Mouse (Mus musculus) lung, adult 18-20 months (tissue): ENCODE data around the gene Tmem186.

Experiments
- DNase-seq, 2 experiments: peaks; one replicate each; pipeline ENCODE4 v3.0.0; 2022; ENCODE audit warnings: mixed read lengths in 2 of 2

The Tmem186 gene

GRCm38 (mm10) chr16:8610397-8610796, 27.1 kb downstream of the Tmem186 start:
- no peak for DNase-seq

- DNase-seq = no peak
Measured at GRCm38 (mm10) chr16:8603789-8604188, 33.7 kb downstream of the Tmem186 start.

- no peak for DNase-seq
Measured at GRCm38 (mm10) chr16:8597516-8597915, 40.0 kb downstream of the Tmem186 start.

- DNase-seq = no peak
Measured at GRCm38 (mm10) chr16:8596336-8596735, 41.2 kb downstream of the Tmem186 start.

- no peak for DNase-seq
Measured at GRCm38 (mm10) chr16:8595411-8595810, 42.1 kb downstream of the Tmem186 start.

- DNase-seq = no peak
Measured at GRCm38 (mm10) chr16:8585056-8585455, 52.5 kb downstream of the Tmem186 start.

GRCm38 (mm10) chr16:8584248-8584647, 53.3 kb downstream of the Tmem186 start:
- no peak for DNase-seq
